Mouse (Mus musculus) spleen, adult 18-20 months (tissue): ENCODE data around the gene Thtpa.

ENCODE experiments used
- DNase-seq, 2 experiments: peaks; one replicate each; pipeline ENCODE4 v3.0.0; 2022; ENCODE audit warnings: mixed read lengths in 2 of 2

Gene Thtpa

DNA sequence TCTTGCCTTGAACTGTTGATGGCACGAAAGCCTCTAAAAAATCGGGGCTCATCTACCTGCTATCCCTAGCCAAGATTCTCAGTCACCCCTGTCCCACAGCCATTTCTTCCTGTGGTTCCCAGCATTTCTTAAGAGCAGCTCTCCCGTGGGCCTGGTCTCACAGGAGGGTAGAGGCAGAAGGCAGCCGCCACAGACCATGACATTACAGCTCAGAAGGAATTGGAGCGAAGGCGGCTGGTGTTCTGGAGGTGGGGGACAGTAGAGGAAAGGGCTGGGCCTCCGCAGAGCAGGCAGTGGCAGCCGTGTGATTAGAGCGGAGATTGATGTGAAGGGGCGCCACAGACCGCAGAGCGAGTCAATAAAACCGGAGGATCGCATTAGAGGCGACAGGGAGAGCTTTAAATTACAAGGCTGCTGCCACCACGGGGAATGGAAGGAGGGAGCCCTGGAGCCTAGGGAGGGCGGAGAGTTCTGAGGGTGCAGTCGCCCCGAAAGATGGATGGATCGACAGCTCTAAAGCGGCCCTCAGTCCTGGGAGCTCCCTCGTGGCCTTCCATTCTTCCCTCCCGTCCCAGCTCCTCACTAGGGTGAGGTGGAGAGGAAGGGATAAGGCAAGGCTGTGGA, 16.1 kb upstream of the Thtpa start:
- DNase-seq: no peak

DNA sequence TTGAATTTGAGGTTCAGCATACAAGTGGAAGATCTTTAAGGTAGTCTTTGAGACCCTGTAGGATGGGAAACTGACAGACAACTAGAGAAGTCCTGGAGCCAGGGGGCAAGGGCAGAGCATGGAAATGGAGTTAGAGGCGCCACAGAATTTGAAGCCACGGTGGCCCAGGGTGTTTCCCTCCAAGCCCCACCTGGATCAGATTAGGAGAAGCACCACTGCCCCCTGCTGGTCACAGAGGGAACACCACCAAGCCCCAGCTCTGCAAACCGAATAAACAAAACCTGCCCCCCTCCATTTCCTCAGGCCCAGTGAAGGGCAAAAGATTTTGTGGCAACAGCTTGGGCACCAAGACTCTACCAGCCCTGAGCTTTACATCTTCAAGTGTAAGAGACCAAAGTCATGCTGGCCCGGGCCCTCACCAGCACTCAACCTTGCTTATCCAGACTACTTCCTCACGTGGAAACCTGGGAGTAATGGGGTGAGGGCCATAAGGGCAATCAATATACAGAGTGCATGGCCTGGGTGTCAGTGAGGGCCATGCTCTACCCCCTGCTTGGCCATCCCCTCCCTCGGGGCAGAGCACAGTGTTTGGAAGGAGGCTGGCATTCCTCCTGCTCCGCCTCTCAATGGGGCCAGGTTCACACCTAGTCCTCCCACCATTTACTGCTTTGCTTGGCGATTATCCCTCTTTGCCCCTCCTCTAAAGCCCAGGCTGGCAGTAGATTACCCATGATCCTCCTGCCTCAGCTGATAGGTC, 15.2 kb upstream of the Thtpa start:
- DNase-seq: peak in 1 of 2 experiments; percentile 70

GRCm38 (mm10) chr14:55081105-55081504, 13.5 kb upstream of the Thtpa start:
- no peak for DNase-seq

DNA sequence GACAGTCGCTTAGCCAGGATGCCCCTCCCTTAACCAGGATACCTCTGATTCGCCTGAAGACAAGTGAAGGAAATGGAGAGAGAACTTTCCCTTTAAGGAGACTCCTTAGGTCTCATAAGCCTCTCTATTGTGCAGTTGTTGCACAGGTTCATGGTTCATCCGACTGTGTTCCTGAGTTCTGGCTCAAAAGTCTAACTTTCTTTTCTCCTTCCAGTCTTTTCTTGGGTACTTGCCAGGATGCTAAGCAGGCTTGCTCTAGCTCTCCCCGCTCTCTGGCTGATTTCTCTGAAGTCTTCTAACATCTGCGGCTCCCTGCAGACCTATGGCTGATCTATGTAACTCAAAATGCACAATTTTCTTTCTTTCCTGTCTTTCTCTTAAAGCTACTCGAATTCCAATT, 11.1 kb upstream of the Thtpa start:
- DNase-seq: no peak

DNA sequence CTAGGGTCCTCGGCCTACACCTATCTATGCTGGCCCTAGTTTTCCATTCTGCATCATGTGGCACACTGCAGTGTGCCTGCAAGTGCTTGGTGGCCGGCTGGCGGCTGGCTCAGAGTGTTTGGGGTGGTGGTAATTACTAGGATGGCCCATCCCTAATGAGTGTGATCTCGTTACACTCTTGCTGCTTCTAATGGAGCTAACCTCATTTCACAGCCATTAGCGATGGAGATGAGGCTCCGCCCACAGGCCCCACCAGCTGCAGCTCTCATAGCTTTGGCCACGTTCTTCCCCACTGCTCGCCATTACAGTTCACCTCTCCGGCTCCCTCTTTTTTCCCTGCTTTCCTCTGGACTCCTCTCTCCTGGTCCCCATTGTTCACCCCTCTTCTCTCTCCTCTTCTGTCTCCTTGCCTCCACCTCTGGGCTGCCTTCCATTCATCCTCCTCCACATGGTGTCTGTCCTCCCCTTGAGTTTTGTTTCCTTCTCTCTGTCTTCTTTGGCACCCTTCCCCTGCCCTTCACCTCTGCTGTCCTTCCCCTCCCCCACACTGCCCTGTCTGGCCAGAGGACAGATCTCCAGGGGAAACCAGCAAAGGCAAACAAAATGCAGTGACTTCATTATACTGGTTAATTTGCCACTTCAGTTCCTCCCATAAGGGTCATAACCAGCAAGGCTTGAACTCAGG, 9.1 kb upstream of the Thtpa start:
- DNase-seq: no peak

- no peak for DNase-seq
Observed at GRCm38 (mm10) chr14:55086009-55086514, 8.5 kb upstream of the Thtpa start.

GRCm38 (mm10) chr14:55089199-55089947, 5.2 kb upstream of the Thtpa start:
- DNase-seq: no peak

GRCm38 (mm10) chr14:55091209-55091865, 3.2 kb upstream of the Thtpa start:
- peak in 1 of 2 experiments; percentile 31 for DNase-seq

GRCm38 (mm10) chr14:55092011-55092577, 2.5 kb upstream of the Thtpa start, which contains the start of gene Zfhx2:
TSS of gene Zfhx2 (minus strand) at chr14:55092324.
- DNase-seq: peak; percentile 83 to 90

GRCm38 (mm10) chr14:55093927-55094326, 657 bp upstream of the Thtpa start:
- no peak for DNase-seq

DNA sequence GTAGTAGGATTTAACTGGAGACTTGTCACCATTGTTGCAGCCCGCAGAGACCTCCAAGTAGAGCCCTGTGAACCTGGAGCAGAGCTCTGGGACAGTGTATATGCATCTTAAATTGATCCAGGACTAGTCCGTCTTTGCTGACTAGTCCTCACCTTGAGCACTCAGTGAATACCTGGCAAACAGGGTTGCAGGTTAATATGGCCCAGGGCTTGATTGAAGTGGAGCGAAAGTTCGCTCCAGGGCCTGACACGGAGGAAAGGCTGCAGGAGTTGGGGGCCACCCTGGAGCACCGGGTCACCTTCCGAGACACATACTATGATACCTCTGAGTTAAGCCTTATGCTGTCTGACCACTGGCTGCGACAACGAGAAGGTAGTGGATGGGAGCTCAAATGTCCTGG, 679 bp downstream of the Thtpa start:
- DNase-seq: no peak

DNA sequence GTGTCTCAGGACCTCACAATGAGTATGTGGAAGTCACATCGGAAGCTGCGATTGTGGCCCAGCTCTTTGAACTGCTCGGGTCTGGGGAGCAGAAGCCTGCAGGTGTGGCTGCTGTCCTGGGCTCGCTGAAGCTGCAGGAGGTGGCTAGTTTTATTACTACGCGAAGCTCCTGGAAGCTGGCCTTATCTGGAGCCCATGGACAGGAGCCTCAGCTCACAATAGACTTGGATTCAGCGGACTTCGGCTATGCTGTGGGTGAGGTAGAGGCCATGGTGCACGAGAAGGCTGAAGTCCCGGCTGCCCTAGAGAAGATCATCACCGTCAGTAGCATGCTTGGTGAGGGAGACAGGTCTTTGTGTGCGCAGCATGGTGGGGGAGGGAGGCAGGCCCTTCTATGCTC, 1.1 kb downstream of the Thtpa start:
- DNase-seq: no peak

- no peak for DNase-seq
Observed at GRCm38 (mm10) chr14:55096573-55097087, 2.0 kb downstream of the Thtpa start.

DNA sequence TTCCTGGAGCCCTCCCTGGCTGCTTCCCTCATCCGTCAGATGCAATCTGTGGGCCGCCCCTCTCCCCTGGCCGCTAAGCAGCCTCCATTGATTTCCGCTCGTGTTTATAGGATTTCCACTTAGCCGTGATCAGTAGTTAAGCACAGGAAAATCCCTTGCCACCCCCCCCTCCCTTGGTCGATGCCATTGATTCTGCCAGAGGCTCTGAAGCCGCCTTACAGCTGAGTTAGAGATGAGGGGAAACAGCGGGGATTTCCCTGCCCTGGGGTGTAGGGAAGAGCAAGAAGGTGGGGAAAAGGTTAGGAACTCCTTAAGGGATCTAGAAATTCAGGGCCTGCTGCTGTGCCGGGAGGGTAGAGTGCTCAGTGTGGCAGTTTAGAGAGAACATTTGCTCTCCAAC, 3.1 kb downstream of the Thtpa start:
- DNase-seq: no peak

DNA sequence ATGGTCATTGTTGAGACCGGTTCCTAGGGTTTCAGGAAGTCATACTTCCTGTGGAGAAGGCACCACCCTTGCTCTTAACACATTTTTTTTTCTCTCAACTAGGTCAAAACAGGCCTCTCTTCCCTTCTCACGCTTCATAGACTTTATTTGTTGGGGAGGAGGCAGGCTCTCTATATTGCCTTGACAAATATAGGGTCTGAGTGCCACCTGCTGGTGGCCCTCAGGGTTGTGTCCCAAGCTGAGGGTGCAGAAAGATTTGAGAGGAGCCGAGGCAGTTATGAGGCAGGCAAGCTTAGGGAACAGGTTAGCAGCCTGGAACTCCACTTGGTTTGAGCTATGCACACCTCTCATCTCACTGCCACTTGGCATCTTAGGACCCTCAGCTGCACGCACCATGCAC, 3.5 kb downstream of the Thtpa start:
- no peak for DNase-seq

- peak; percentile 27 to 45 for DNase-seq
Observed at GRCm38 (mm10) chr14:55101592-55101991, 7.0 kb downstream of the Thtpa start.

- DNase-seq: peak in 1 of 2 experiments; percentile 5
Observed at GRCm38 (mm10) chr14:55102253-55102785, 7.7 kb downstream of the Thtpa start.

GRCm38 (mm10) chr14:55104365-55104764, 9.8 kb downstream of the Thtpa start:
- no peak for DNase-seq

DNA sequence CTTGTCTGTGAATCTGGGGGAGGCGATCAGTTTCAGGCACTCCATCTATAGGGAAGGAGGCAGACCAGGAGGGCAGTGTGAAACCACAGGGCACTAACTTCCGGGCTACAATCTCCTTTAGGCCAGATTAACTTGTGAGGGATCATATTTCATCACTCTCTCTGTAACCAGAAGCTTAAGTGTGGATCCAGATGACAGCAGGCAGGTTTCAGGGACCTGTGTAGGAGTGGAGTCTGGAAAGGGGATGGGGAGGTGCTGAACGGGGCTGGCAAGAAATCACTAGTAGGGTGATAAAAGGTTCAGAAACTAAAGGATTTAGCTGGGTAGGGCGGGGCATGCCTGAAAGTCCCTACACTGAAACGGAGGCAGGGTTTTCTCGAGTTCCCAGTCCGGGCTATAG, 10.8 kb downstream of the Thtpa start:
- no peak for DNase-seq

DNA sequence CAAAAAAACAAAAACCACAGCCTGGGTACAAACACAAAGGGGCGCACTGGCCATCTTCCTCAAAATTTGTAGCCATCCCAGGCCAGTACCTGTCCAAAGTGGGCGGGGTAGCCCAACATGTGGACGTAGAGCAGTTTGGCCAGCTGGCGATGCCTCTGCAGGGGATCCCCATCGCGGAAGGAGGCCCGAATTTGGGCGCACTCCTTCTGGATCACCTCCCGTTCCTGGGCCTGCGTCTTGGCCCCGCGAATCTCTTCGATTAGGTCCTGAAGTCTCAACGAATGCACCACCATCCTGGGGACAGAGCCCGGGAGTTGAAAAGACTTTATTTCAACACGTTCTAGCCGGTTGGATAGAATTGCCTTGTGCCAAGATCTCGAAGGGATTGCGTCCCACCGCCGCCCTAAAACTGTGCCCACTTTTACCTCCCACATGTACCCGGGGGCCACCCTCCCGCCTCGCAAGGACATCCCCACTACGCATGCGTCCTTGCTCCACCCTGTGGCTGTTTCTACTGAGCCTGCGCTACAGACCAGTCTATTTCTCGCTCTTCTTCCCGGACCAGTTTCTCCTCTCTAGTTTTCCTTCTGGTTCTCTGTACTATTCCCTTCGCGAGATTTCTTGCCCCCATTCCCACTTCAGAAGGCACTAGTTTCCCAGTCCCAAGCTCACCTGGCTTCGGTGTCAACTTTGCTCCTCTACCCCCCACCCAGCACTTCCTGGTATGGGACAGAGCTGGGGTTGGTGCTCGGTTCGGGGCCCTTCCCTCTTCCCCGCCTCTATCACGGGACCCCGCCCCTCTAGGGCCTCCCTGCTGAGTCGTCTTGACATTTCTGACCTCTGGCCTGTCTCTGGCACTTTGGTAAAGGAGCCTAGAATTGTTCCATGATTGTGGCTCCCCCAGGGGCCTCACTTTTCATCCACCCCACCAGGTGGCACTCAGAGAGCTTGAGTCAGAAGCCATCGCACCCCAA, 11.5 kb downstream of the Thtpa start, which contains the start of gene Ap1g2:
TSS of gene Ap1g2 (minus strand) at position 758 of the 974 bp plus-strand sequence.
- DNase-seq: peak; percentile 77 to 82
